Mouse (Mus musculus) inflammation-experienced regulatory T-cells, adult 16 weeks (primary cell): ENCODE results near the gene Gm14525. TPM values are rescaled to one million over a fixed set of nuclear protein-coding genes. Genes with fewer than 3 reads are reported as not detected.

Experiments used
- polyA plus RNA-seq: library from polyadenylated mRNA; unstranded; fragments of 100-300 nt; shearing (Covaris generic); gene quantifications from one replicate; pipeline ENCODE4 v1.2.1, GENCODE M21; 2017

The Gm14525 gene
- polyA plus RNA-seq = not detected

DNA sequence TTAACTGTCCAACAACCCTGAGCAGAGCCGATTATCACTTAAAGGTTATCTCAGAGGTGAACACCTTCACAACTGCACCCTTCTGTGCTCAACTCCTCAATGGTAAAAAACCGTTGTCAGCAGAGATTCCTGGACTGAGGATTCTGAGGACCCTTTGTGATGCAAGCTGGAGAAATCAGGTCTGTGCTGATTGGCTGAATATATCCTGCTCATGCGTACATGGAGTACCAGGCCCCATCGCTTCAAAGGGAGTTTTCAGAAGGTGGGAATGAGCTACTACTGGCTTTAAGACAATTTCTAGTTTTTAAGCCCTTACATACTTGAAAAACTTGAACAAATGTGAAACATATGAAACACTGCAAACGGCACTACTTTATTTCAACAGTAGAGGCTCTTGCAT, at the start of gene Gm14525:
Gm14525 (minus strand) TSS at position 101 of the 400 bp plus-strand sequence.

Other genes starting within 250 kb of the Gm14525 start
- gene Slx, start 157.1 kb downstream of the Gm14525 start, polyA plus RNA-seq = not detected
- gene Gm6121, start 233.1 kb upstream of the Gm14525 start, polyA plus RNA-seq = not detected